Comparison of ENCODE assay signal across 29 mouse cellular contexts in genomic region chr17:86027577-86028199, GRCm38 (mm10).
A peak's percentile ranks its signal among the peaks of the same experiment; 100 is the strongest.
DNase-seq lines count a peak whose midpoint lies in the region; ATAC-seq lines count a peak whose summit lies in the region.
"Had no signal": no experiment of that assay in that cellular context is flagged by ENCODE, and none has a peak within 500 bp of the region (broad histone marks: within the 10 kb centered on the region; RNA-seq: fewer than 3 reads in every experiment).

No protein-coding gene starts in this region.

- H3K4me2 ChIP-seq in lung, embryonic 15.5 days, result no peak overlapping the region
- no peak overlapping the region for H3K4me2 ChIP-seq in liver, embryonic 13.5 days
- H3K4me2 ChIP-seq: embryonic facial prominence, embryonic 13.5 days; heart, embryonic 12.5 days; kidney, embryonic 15.5 days; limb, embryonic 15.5 days; midbrain, embryonic 12.5 days; neural tube, embryonic 15.5 days had no signal

- H3K4me3 ChIP-seq in lung, embryonic 15.5 days, result no peak overlapping the region
- H3K4me3 ChIP-seq in liver, embryonic 13.5 days (replicated peaks), result no peak overlapping the region
- H3K4me3 ChIP-seq: embryonic facial prominence, embryonic 13.5 days; heart, embryonic 12.5 days; hindbrain, embryonic 10.5 days; kidney, embryonic 15.5 days; left cerebral cortex, adult 2 months; limb, embryonic 15.5 days; midbrain, embryonic 12.5 days; neural tube, embryonic 15.5 days had no signal

- peak; percentile 41; the same call in 1 of the 2 replicates for ATAC-seq in lung, embryonic 15.5 days (ENCODE audit: borderline replicate concordance, extremely low read depth, low FRiP score, low TSS enrichment)
- peak; percentile 50 for ATAC-seq in common myeloid progenitor, adult 5-6 weeks (replicated peaks; ENCODE audit: low read depth, poor library complexity, severe bottlenecking)
- ATAC-seq in liver, embryonic 13.5 days (ENCODE audit: low read depth), result peak; percentile 93
- peak; percentile 95 for ATAC-seq in megakaryocyte-erythroid progenitor cell, adult 5-6 weeks (replicated peaks; ENCODE audit: low FRiP score, low TSS enrichment, poor library complexity, severe bottlenecking)
- ATAC-seq: CD4-positive, CD25-positive, alpha-beta regulatory T cell, adult 4 months; forebrain, embryonic 14.5 days; hindbrain, embryonic 16.5 days; intestine, postnatal 0 days; Patski had no signal

- no peak for DNase-seq in lung, postnatal 4 days
- peak; percentile 31 for DNase-seq in liver, embryonic 13.5 days
- DNase-seq in urinary bladder, postnatal 36 days (ENCODE audit: low spot score in 2 of 2), result no peak
- DNase-seq in right cerebral cortex, postnatal 10 days (ENCODE audit: low spot score in 2 of 2), result no peak
- DNase-seq: adrenal gland, adult 2 months; cerebellum, adult 18-20 months; cerebellum, postnatal 14 days; embryo, embryonic 11 days; gastrocnemius, postnatal 10 days; heart, postnatal 10 days; layer of hippocampus, adult 9-11 months; left cerebral cortex, postnatal 4 days; lung, postnatal 36 days had no signal

- H3K27ac ChIP-seq in lung, embryonic 15.5 days, result no peak overlapping the region
- peak overlapping the region; percentile 45 for H3K27ac ChIP-seq in liver, embryonic 13.5 days
- H3K27ac ChIP-seq: embryonic facial prominence, embryonic 13.5 days; hindbrain, embryonic 10.5 days; kidney, embryonic 15.5 days; left cerebral cortex, adult 2 months; limb, embryonic 15.5 days; midbrain, embryonic 12.5 days; neural tube, embryonic 15.5 days had no signal

- no peak overlapping the region for H3K9ac ChIP-seq in lung, embryonic 15.5 days
- no peak overlapping the region for H3K9ac ChIP-seq in liver, embryonic 13.5 days
- H3K9ac ChIP-seq: embryonic facial prominence, embryonic 13.5 days; heart, embryonic 12.5 days; kidney, embryonic 15.5 days; limb, embryonic 15.5 days; midbrain, embryonic 12.5 days; neural tube, embryonic 15.5 days had no signal

- H3K9me3 ChIP-seq in lung, embryonic 15.5 days, result no peaks in the 10 kb centered on the region
- no peaks in the 10 kb centered on the region for H3K9me3 ChIP-seq in liver, embryonic 13.5 days (replicated peaks)
- H3K9me3 ChIP-seq: embryonic facial prominence, embryonic 13.5 days; heart, embryonic 12.5 days; hindbrain, embryonic 10.5 days; kidney, embryonic 15.5 days; limb, embryonic 15.5 days; midbrain, embryonic 12.5 days; neural tube, embryonic 15.5 days had no signal

- peaks cover 9% of the 10 kb centered on the region; the same call in 1 of the 2 replicates for H3K4me1 ChIP-seq in lung, embryonic 15.5 days
- peaks cover 61% of the 10 kb centered on the region for H3K4me1 ChIP-seq in liver, embryonic 13.5 days (replicated peaks)
- H3K4me1 ChIP-seq: heart, embryonic 12.5 days; hindbrain, embryonic 10.5 days; kidney, embryonic 15.5 days; midbrain, embryonic 12.5 days; neural tube, embryonic 15.5 days had no signal

- H3K27me3 ChIP-seq in lung, embryonic 15.5 days, result no peaks in the 10 kb centered on the region
- no peaks in the 10 kb centered on the region for H3K27me3 ChIP-seq in liver, embryonic 13.5 days
- H3K27me3 ChIP-seq: embryonic facial prominence, embryonic 13.5 days; heart, embryonic 12.5 days; kidney, embryonic 15.5 days; limb, embryonic 15.5 days; midbrain, embryonic 12.5 days; neural tube, embryonic 15.5 days; Patski had no signal

- no peaks in the 10 kb centered on the region for H3K36me3 ChIP-seq in lung, embryonic 15.5 days
- H3K36me3 ChIP-seq in liver, embryonic 13.5 days, result no peaks in the 10 kb centered on the region
- H3K36me3 ChIP-seq: embryonic facial prominence, embryonic 13.5 days; heart, embryonic 12.5 days; hindbrain, embryonic 10.5 days; kidney, embryonic 15.5 days; limb, embryonic 15.5 days; midbrain, embryonic 12.5 days; neural tube, embryonic 15.5 days had no signal

- 67% methylated on average over 4 of the region's 4 CpGs for WGBS in lung, embryonic 15.5 days
- 24% methylated on average over 4 of the region's 4 CpGs for WGBS in liver, embryonic 13.5 days (ENCODE audit: insufficient replicate concordance)

Comparison
In these comparisons a context has a peak if more than half of its experiments do, and no peak if none do; other contexts are left out.
1. ATAC-seq: peak in every context shown above with its lines; median percentile 95 in megakaryocyte-erythroid progenitor cell, adult 5-6 weeks; 93 in liver, embryonic 13.5 days; 50 in common myeloid progenitor, adult 5-6 weeks; 41 in lung, embryonic 15.5 days.